Mouse (Mus musculus) MEL (cell line): ENCODE results near the gene Mrpl24. TPM values are rescaled to one million over a fixed set of nuclear protein-coding genes. Genes with fewer than 3 reads are reported as not detected.

ENCODE experiments used
- DNase-seq: peaks from one replicate; pipeline ENCODE4 v3.0.0; 2011; ENCODE audit warnings: low read depth, low spot score
- H3K27ac ChIP-seq: 2 replicates; pipeline ENCODE4 v1.5.1; 2012; ENCODE audit warnings: low read depth, mild to moderate bottlenecking, control low read depth, low read length, moderate library complexity; ENCODE audit not compliant: control insufficient read depth
- H3K27me3 ChIP-seq, 2 experiments: fragments of 150-350 bp in 1 of 2; sonication (generic) in 1 of 2; 2 replicates each; pipeline ENCODE4 v1.6.1; 2012; ENCODE audit warnings: low read length in 2 of 2, mild to moderate bottlenecking in 2 of 2, improper control_type of control experiment in 1 of 2, moderate library complexity in 1 of 2; ENCODE audit not compliant: insufficient read depth in 2 of 2, control insufficient read depth in 1 of 2
- H3K36me3 ChIP-seq, 2 experiments: 2 replicates each; pipeline ENCODE4 v1.6.1; 2012 to 2014; ENCODE audit warnings: low read length in 2 of 2, improper control_type of control experiment in 1 of 2, inconsistent platforms in 1 of 2, mild to moderate bottlenecking in 1 of 2; ENCODE audit not compliant: insufficient read depth in 2 of 2, control insufficient read depth in 1 of 2
- H3K4me1 ChIP-seq, 2 experiments: fragments of 150-350 bp in 1 of 2; sonication (generic) in 1 of 2; 2 replicates each; pipeline ENCODE4 v1.6.1; 2012; ENCODE audit warnings: low read length in 2 of 2, improper control_type of control experiment in 1 of 2, mild to moderate bottlenecking in 1 of 2; ENCODE audit not compliant: insufficient read depth in 2 of 2, control insufficient read depth in 1 of 2
- H3K4me3 ChIP-seq, 2 experiments: fragments of 150-350 bp in 1 of 2; sonication (generic) in 1 of 2; 2 replicates each; pipeline ENCODE4 v1.5.1; 2012; ENCODE audit warnings: low read depth in 2 of 2, low read length in 2 of 2, mild to moderate bottlenecking in 2 of 2, moderate library complexity in 2 of 2, control low read depth in 1 of 2, improper control_type of control experiment in 1 of 2; ENCODE audit not compliant: control insufficient read depth in 1 of 2, insufficient read depth in 1 of 2
- H3K79me2 ChIP-seq: 2 replicates; pipeline ENCODE4 v1.6.1; 2012; ENCODE audit warnings: mild to moderate bottlenecking, low read length, moderate library complexity; ENCODE audit not compliant: control insufficient read depth, poor library complexity, insufficient read depth
- H3K9ac ChIP-seq: 2 replicates; pipeline ENCODE4 v1.6.1; 2012; ENCODE audit warnings: low read depth, mild to moderate bottlenecking, control low read depth, low read length, moderate library complexity; ENCODE audit not compliant: control insufficient read depth, poor library complexity, severe bottlenecking
- H3K9me3 ChIP-seq: fragments of 150-350 bp; sonication (generic); replicated peaks from 2 replicates; pipeline ENCODE4 v1.6.1; 2012; ENCODE audit warnings: mild to moderate bottlenecking, low read length, improper control_type of control experiment, moderate library complexity; ENCODE audit not compliant: insufficient read depth
- BHLHE40 ChIP-seq: IDR thresholded peaks from 2 replicates; pipeline ENCODE4 v1.6.1; 2012; ENCODE audit warnings: low read depth, mild to moderate bottlenecking, inconsistent platforms, low read length, improper control_type of control experiment, borderline replicate concordance
- CHD2 ChIP-seq: IDR thresholded peaks from 2 replicates; pipeline ENCODE4 v1.6.1; 2011; ENCODE audit warnings: low read length, improper control_type of control experiment
- ETS1 ChIP-seq: IDR thresholded peaks from 2 replicates; pipeline ENCODE4 v1.6.1; 2012; ENCODE audit warnings: low read depth, mild to moderate bottlenecking, inconsistent platforms, low read length, improper control_type of control experiment, moderate library complexity
- GATA1 ChIP-seq: IDR thresholded peaks from 2 replicates; pipeline ENCODE4 v1.6.1; 2011; ENCODE audit warnings: low read depth, low read length, improper control_type of control experiment
- KAT2A ChIP-seq: conservative IDR thresholded peaks from 2 replicates; pipeline ENCODE4 v1.6.1; 2012; ENCODE audit warnings: low read depth, low read length, improper control_type of control experiment, inconsistent platforms
- MAX ChIP-seq: IDR thresholded peaks from 2 replicates; pipeline ENCODE4 v1.6.1; 2011; ENCODE audit warnings: low read length, improper control_type of control experiment
- MAZ ChIP-seq: IDR thresholded peaks from 2 replicates; pipeline ENCODE4 v1.6.1; 2012; ENCODE audit warnings: low read depth, mild to moderate bottlenecking, inconsistent platforms, low read length, improper control_type of control experiment
- MEF2A ChIP-seq: IDR thresholded peaks from 2 replicates; pipeline ENCODE4 v1.6.1; 2014; ENCODE audit warnings: low read depth, mild to moderate bottlenecking, inconsistent platforms, low read length, improper control_type of control experiment; ENCODE audit not compliant: poor library complexity, insufficient replicate concordance, severe bottlenecking; ENCODE audit errors: extremely low read depth
- MXI1 ChIP-seq: IDR thresholded peaks from 2 replicates; pipeline ENCODE4 v1.6.1; 2011; ENCODE audit warnings: mild to moderate bottlenecking, low read depth, low read length, improper control_type of control experiment
- MYB ChIP-seq: IDR thresholded peaks from 2 replicates; pipeline ENCODE4 v1.6.1; 2011; ENCODE audit warnings: mild to moderate bottlenecking, low read depth, low read length, improper control_type of control experiment
- NRF1 ChIP-seq: IDR thresholded peaks from 2 replicates; pipeline ENCODE4 v1.6.1; 2014; ENCODE audit warnings: low read depth, mild to moderate bottlenecking, inconsistent platforms, low read length, improper control_type of control experiment, moderate library complexity; ENCODE audit not compliant: poor library complexity, insufficient read depth, severe bottlenecking
- POLR2AphosphoS2 ChIP-seq: IDR thresholded peaks from 2 replicates; pipeline ENCODE4 v1.6.1; 2011; ENCODE audit warnings: low read length, improper control_type of control experiment
- SIN3A ChIP-seq: IDR thresholded peaks from 2 replicates; pipeline ENCODE4 v1.6.1; 2012; ENCODE audit warnings: low read length, improper control_type of control experiment, inconsistent platforms
- TAL1 ChIP-seq: IDR thresholded peaks from 2 replicates; pipeline ENCODE4 v1.6.1; 2012; ENCODE audit warnings: mild to moderate bottlenecking, inconsistent platforms, low read length, moderate library complexity, mixed read lengths
- TBP ChIP-seq: IDR thresholded peaks from 2 replicates; pipeline ENCODE4 v1.8.0; 2011; ENCODE audit warnings: low read depth, low read length, improper control_type of control experiment
- USF1 ChIP-seq: IDR thresholded peaks from 2 replicates; pipeline ENCODE4 v1.6.1; 2014; ENCODE audit warnings: low read depth, mild to moderate bottlenecking, inconsistent platforms, low read length, improper control_type of control experiment, moderate library complexity
- ZKSCAN1 ChIP-seq: IDR thresholded peaks from 2 replicates; pipeline ENCODE4 v1.6.1; 2012; ENCODE audit warnings: low read depth, mild to moderate bottlenecking, inconsistent platforms, low read length, improper control_type of control experiment, moderate library complexity
- polyA plus RNA-seq, 2 experiments: library from polyadenylated mRNA; stranded (reverse) in 1 of 2; unstranded in 1 of 2; fragments of >175 nt in 1 of 2; fragments of >200 nt in 1 of 2; gene quantifications; 2 replicates each; pipeline versions ENCODE4 v1.2.1 to v1.2.4; 2012; ENCODE audit warnings: low replicate concordance in 2 of 2, low read depth in 1 of 2; ENCODE audit not compliant: insufficient read length in 2 of 2, insufficient read depth in 1 of 2, missing spikeins in 1 of 2
- total RNA-seq: library from RNA; depleted of rRNA; stranded (reverse); fragments of 300-350 nt; gene quantifications from 2 replicates; pipeline ENCODE4 v1.2.3, GENCODE M21; 2012

Mrpl24 gene
- total and polyA plus RNA-seq, 3 experiments: 59.5 to 77.3 TPM; not detected in 1

DNA sequence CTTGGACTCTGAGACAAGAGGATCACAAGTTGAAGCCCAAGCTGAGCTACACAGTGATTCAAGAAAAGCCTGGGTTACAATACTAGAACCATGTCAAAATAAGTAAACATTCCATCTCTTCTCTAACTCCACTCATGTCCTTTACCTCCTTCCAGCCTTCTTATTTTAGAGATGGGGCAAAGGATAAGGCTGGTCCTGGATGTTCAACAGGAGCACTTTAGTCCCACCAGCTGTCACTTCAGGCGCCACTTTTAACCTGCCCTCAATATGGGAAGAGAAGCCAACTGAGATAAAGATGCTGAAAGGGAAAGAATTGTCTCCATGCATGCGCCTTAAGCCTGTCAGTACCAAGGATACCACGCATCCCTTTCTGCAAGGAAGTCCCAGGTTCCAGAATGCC lies 35.0 kb upstream of the Mrpl24 start:
- no peaks in the 10 kb centered on the region for H3K27me3 ChIP-seq
- peaks cover 3 to 19% of the 10 kb centered on the region in 2 experiments; a peak in 3 of 4 replicates for H3K4me1 ChIP-seq
- peaks cover 38% of the 10 kb centered on the region for H3K79me2 ChIP-seq
- DNase-seq: no peak
- peak overlapping the region; percentile 65; the same call in 1 of the 2 replicates for H3K27ac ChIP-seq
- H3K9ac ChIP-seq: peak overlapping the region; percentile 98
- peak overlapping the region; percentile 47 to 93 for H3K4me3 ChIP-seq
- H3K9me3 ChIP-seq: no peaks in the 10 kb centered on the region
- peaks cover 4 to 16% of the 10 kb centered on the region in 2 experiments; a peak in 3 of 4 replicates for H3K36me3 ChIP-seq
- TF ChIP-seq ETS1: no peak
- no peak for TF ChIP-seq USF1
- no peak for TF ChIP-seq KAT2A
- 0 out of 2 replicates have a peak, but pooled peaks have one; percentile 13 for TF ChIP-seq GATA1
- TF ChIP-seq SIN3A: peak; percentile 56; the same call in 1 of the 2 replicates
- TF ChIP-seq MXI1: peak; percentile 23; the same call in 1 of the 2 replicates
- TF ChIP-seq MAZ: no peak

GRCm38 (mm10) chr3:87884708-87885251 lies 34.5 kb upstream of the Mrpl24 start:
- Histone ChIP-seq H3K4me3 (peak overlapping the region; percentile 47 to 93), H3K27me3 (no peaks in the 10 kb centered on the region), H3K79me2 (peaks cover 37% of the 10 kb centered on the region), H3K4me1 (peaks cover 3 to 19% of the 10 kb centered on the region in 2 experiments; a peak in 3 of 4 replicates), H3K9me3 (no peaks in the 10 kb centered on the region), H3K9ac (peak overlapping the region; percentile 98), H3K36me3 (peaks cover 4 to 16% of the 10 kb centered on the region in 2 experiments; a peak in 3 of 4 replicates), H3K27ac (peak overlapping the region; percentile 82)
- DNase-seq: peak; percentile 75
- no peak for TF ChIP-seq ETS1
- TF ChIP-seq MAX: no peak
- TF ChIP-seq POLR2AphosphoS2: no peak
- no peak for TF ChIP-seq MEF2A
- TF ChIP-seq MAZ: no peak
- TF ChIP-seq MYB: no peak
- TF ChIP-seq ZKSCAN1: no peak
- TF ChIP-seq NRF1: no peak
- TF ChIP-seq TAL1: no peak
- no peak for TF ChIP-seq TBP
- no peak for TF ChIP-seq BHLHE40
- TF ChIP-seq CHD2: no peak
